Mouse (Mus musculus): ENCODE results near the gene Zfp280c. TPM values are rescaled to one million over a fixed set of nuclear protein-coding genes. Genes with fewer than 3 reads are reported as not detected.

Zfp280c gene
- polyA plus RNA-seq, 1 experiment from 2014 or later, result 15.6 TPM

DNA sequence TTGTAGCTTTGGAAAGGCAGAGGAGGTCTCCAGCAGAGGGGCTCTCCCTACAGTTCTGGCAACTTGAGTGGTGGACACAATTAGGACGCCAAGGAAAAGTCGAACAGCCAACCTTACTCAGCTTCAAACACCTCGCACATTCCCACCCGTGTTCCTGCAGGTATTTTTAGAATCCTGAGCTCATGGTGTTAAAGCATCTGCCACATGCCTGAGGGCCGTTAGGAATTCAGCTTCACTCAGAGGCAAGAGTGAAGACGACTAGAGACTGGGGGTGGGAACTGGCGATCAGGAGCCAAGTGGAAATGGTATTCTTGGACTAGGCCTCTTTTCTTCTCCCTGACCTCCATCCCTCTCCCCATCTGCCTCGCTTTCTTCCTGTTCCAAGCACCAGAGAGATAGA, 68.4 kb downstream of the Zfp280c start:
- H3K4me2 ChIP-seq (replicated peaks), result no peak overlapping the region
- no peak overlapping the region for H3K27ac ChIP-seq
- H3K4me3 ChIP-seq, result no peak overlapping the region
- no peaks in the 10 kb centered on the region for H3K4me1 ChIP-seq
- WGBS, result 50% methylated on average over 8 of the region's 8 CpGs
- H3K9me3 ChIP-seq, result no peaks in the 10 kb centered on the region
- no peaks in the 10 kb centered on the region for H3K36me3 ChIP-seq
- H3K27me3 ChIP-seq, result no peaks in the 10 kb centered on the region
- no peak overlapping the region for H3K9ac ChIP-seq
- no peak for ATAC-seq (ENCODE audit: low FRiP score, low read depth)

GRCm38 (mm10) chrX:48525332-48525731, 69.0 kb downstream of the Zfp280c start:
- 67% methylated on average over 1 of the region's 1 CpGs for WGBS
- Histone ChIP-seq H3K9me3 (no peaks in the 10 kb centered on the region), H3K4me3 (no peak overlapping the region), H3K36me3 (no peaks in the 10 kb centered on the region), H3K27ac (no peak overlapping the region), H3K9ac (no peak overlapping the region), H3K4me1 (no peaks in the 10 kb centered on the region), H3K4me2 (replicated peaks) (no peak overlapping the region), H3K27me3 (no peaks in the 10 kb centered on the region)
- no peak for ATAC-seq (ENCODE audit: low FRiP score, low read depth)

GRCm38 (mm10) chrX:48523512-48523911, 70.8 kb downstream of the Zfp280c start:
- Histone ChIP-seq H3K27me3 (no peaks in the 10 kb centered on the region), H3K27ac (no peak overlapping the region), H3K4me1 (no peaks in the 10 kb centered on the region), H3K4me2 (replicated peaks) (no peak overlapping the region), H3K36me3 (no peaks in the 10 kb centered on the region), H3K4me3 (no peak overlapping the region), H3K9ac (no peak overlapping the region), H3K9me3 (no peaks in the 10 kb centered on the region)
- ATAC-seq (ENCODE audit: low FRiP score, low read depth), result no peak
- WGBS, result 68% methylated on average over 3 of the region's 3 CpGs

DNA sequence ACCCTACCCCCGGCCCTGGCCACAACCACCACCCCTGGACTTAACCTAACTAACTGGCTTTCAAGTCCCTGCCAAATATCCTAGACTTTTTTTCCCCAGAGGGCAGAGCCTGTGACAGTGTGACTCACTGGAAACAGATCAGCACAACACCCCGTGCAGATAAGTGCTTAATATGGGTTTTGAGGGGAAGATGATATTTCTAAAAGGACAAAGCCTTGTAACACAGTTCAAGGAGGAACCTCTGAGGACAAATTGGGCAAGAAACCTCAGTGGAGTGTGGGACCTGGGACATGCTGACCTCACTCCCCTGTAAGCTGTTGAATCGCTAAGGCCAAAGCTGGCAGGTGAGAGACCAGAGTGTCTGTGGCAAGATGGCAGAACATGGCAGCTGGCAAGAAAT, 72.7 kb downstream of the Zfp280c start:
- WGBS, result 90% methylated on average over 3 of the region's 3 CpGs
- ATAC-seq (ENCODE audit: low FRiP score, low read depth), result no peak
- no peak overlapping the region for H3K4me3 ChIP-seq
- H3K4me1 ChIP-seq, result no peaks in the 10 kb centered on the region
- H3K4me2 ChIP-seq (replicated peaks), result no peak overlapping the region
- no peak overlapping the region for H3K9ac ChIP-seq
- H3K27ac ChIP-seq, result no peak overlapping the region
- no peaks in the 10 kb centered on the region for H3K36me3 ChIP-seq
- H3K9me3 ChIP-seq, result no peaks in the 10 kb centered on the region
- no peaks in the 10 kb centered on the region for H3K27me3 ChIP-seq

- no peaks in the 10 kb centered on the region for H3K4me1 ChIP-seq
- H3K36me3 ChIP-seq, result no peaks in the 10 kb centered on the region
- no peaks in the 10 kb centered on the region for H3K9me3 ChIP-seq
- 0 out of 2 replicates have a peak, but pooled peaks have one; percentile 44 for ATAC-seq (ENCODE audit: low FRiP score, low read depth)
- H3K4me2 ChIP-seq (replicated peaks), result peak overlapping the region; percentile 76
- 24% methylated on average over 20 of the region's 20 CpGs for WGBS
- peak overlapping the region; percentile 52 for H3K4me3 ChIP-seq
- H3K27me3 ChIP-seq, result no peaks in the 10 kb centered on the region
- H3K9ac ChIP-seq, result peak overlapping the region; percentile 66
- H3K27ac ChIP-seq, result no peak overlapping the region
Measured at GRCm38 (mm10) chrX:48519549-48520085, 74.7 kb downstream of the Zfp280c start.

DNA sequence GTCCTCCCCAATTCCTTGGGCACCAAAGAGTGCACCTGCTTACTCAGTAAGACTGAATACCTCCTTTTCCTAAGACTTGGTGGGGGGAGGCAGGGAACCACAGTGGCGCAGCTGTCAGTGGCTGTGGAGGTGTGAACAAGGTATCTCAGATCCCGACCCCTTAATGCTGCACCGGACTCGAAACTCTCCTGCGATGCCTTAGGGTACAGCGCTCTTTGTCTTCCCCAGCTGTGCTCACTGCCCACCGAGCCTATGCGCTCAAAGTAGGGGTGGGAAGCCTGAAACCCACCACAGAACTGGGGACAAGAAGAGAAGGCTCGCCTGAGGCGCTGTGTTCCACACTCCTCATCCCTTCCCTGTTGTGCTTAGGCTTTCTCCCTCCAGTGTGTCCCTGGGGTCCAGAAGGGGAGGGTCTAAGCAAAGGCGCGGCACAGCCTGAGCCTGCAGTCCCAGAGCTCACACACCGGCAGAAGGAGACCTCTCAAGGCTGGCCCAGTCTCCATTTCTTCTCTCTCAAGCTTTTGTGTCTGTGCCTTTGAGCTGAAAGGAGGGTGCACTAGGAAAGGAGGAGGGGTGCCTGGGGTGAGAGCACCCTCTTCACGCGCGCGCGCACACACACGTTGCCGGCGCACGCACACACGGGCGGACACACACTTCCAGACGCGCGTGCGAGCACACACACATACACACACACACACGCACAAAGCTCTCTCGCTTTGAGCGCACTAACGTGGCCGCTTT, 75.3 kb downstream of the Zfp280c start, which contains the start of gene Rab33a:
Gene Rab33a (plus strand): TSS at position 478 of the 741 bp plus-strand sequence.
- no peaks in the 10 kb centered on the region for H3K9me3 ChIP-seq
- H3K4me2 ChIP-seq (replicated peaks), result peak within 1 kb of the TSS; percentile 76
- peak; percentile 66; the same call in 1 of the 2 replicates for ATAC-seq (ENCODE audit: low FRiP score, low read depth)
- H3K9ac ChIP-seq, result peak within 1 kb of the TSS; percentile 66
- 22% methylated on average over 33 of the region's 33 CpGs for WGBS
- H3K27me3 ChIP-seq, result no peaks in the 10 kb centered on the region
- H3K36me3 ChIP-seq, result no peaks in the 10 kb centered on the region
- no peak within 1 kb of the TSS for H3K27ac ChIP-seq
- no peaks in the 10 kb centered on the region for H3K4me1 ChIP-seq
- H3K4me3 ChIP-seq, result peak within 1 kb of the TSS; percentile 52

DNA sequence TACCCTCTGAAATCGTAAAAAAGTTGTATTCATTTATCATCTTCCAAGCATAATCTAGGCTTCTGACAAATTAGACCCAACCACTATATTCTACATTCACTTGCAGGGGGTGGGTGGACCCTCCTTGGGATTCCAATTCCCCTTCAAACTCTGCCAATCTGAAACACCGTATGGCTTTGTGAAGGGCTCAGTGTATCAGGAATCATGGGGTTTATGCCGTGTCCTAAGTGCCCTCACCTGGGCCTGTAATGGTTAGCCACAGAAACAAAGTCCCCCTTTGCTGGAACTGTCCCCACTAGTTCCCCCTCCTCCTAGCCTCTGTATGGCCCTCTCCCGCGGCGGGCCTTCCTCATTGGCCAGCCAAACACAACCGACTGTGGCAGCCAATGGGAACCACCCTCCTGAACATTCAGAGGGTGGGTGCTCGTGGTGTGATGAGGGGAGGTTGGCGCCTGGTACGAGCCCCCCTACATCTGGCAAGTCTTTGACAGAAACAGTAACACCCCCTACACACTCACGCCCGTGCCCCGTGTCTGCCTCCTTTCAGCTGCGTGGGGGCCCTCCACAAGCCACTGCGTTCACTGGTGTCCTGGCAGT, 76.0 kb downstream of the Zfp280c start:
- no peaks in the 10 kb centered on the region for H3K4me1 ChIP-seq
- WGBS, result 25% methylated on average over 15 of the region's 15 CpGs
- H3K9me3 ChIP-seq, result no peaks in the 10 kb centered on the region
- no peak overlapping the region for H3K27ac ChIP-seq
- H3K4me2 ChIP-seq (replicated peaks), result peak overlapping the region; percentile 76
- 0 out of 2 replicates have a peak, but pooled peaks cover 2% of the 10 kb centered on the region for H3K27me3 ChIP-seq
- H3K9ac ChIP-seq, result peak overlapping the region; percentile 66; the same call in 1 of the 2 replicates
- peak overlapping the region; percentile 52 for H3K4me3 ChIP-seq
- peak; percentile 55; the same call in 1 of the 2 replicates for ATAC-seq (ENCODE audit: low FRiP score, low read depth)
- no peaks in the 10 kb centered on the region for H3K36me3 ChIP-seq

DNA sequence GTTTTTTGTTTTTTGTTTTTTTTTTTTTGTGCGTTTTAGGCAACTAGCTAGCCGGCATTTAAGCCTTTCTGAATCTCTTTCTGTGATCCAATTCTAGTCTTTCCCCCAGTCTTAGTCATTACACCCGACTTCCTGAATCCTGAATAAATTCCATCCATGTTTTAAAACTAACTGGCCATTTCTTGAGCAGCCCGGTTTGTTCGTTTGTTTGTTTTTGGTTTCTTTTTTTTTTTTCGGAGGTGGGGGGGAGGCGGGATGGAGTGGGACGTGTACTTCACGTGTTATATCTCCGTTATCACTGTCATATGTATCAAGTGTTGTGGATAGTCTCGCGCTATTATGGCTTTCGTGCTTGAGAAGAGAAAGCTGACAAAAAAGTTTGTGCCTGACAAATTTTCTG, 80.5 kb downstream of the Zfp280c start:
- H3K27ac ChIP-seq, result no peak overlapping the region
- peak overlapping the region; percentile 48 for H3K9ac ChIP-seq
- WGBS, result 15% methylated on average over 13 of the region's 13 CpGs

DNA sequence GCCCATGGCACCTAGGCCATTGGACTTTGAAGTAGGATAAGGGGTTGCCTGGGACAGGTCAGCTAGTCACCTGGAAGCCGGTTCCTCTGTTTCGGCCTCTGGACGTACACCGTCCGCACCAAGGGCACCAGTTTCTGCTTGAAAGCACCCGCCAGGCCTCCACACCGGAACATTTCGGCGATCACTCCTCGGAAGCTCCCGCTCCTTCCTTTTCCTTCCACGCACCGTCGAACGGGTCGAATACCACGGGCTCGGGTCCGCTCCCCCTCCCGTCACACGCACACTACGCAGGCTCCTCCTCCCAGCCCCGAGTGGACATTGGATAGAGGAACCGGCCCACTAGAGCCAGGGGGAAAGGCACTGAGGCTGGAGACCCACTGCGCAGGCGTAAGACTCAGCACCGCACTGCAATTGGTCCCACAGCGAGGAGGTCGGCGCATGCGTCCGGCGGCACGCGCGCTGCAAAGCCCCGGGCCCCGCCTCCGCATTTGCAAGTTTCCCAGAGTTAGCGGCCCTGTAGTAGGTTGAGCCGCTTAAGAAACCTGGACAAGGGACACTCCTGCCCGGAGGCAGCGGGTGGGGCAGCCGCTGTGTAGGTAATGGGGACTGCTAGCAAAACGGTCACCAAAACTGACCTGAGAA, 81.0 kb downstream of the Zfp280c start, which contains the start of gene Aifm1:
Gene Aifm1 (minus strand): TSS at position 398 of the 642 bp plus-strand sequence.
- Histone ChIP-seq H3K4me2 (replicated peaks) (peak within 1 kb of the TSS; percentile 67), H3K36me3 (no peaks in the 10 kb centered on the region), H3K9me3 (no peaks in the 10 kb centered on the region), H3K9ac (peak within 1 kb of the TSS; percentile 67), H3K4me1 (0 out of 2 replicates have a peak, but pooled peaks cover 3% of the 10 kb centered on the region), H3K27me3 (0 out of 2 replicates have a peak, but pooled peaks cover 2% of the 10 kb centered on the region), H3K27ac (no peak within 1 kb of the TSS), H3K4me3 (peak within 1 kb of the TSS; percentile 56)
- WGBS, result 12% methylated on average over 41 of the region's 45 CpGs
- ATAC-seq (ENCODE audit: low FRiP score, low read depth), result peak; percentile 99

More for the DNA sequence above, 80.5 kb downstream of the Zfp280c start:
- H3K36me3 ChIP-seq, result no peaks in the 10 kb centered on the region
- ATAC-seq (ENCODE audit: low FRiP score, low read depth), result no peak
- H3K27me3 ChIP-seq, result 0 out of 2 replicates have a peak, but pooled peaks cover 2% of the 10 kb centered on the region
- 0 out of 2 replicates have a peak, but pooled peaks cover 3% of the 10 kb centered on the region for H3K4me1 ChIP-seq
- peak overlapping the region; percentile 56 for H3K4me3 ChIP-seq
- H3K4me2 ChIP-seq (replicated peaks), result peak overlapping the region; percentile 57
- H3K9me3 ChIP-seq, result no peaks in the 10 kb centered on the region

DNA sequence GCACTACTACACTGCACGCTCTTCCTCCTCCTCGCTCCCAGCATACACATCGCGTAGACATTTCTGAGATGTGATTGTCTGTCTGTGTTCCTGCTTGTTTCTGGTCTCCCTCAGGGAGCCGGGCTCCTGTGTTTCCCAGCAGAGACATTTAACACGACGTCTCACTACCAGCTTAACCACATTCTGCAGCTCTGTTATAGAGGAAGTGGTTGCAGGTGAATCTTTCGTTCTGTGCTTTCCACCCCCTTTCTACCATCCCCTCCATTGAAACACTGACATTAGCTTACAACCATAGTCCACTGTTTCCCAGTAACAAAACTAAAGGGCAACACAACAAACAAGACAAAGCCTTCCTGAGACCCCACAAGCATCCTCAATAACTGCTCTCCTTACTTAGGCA, 100.5 kb downstream of the Zfp280c start:
- 90% methylated on average over 8 of the region's 8 CpGs for whole genome bisulfite sequencing
- H3K36me3 ChIP-seq, result peaks cover 40% of the 10 kb centered on the region
- ATAC-seq (ENCODE audit: low FRiP score, low read depth), result no peak

More for the DNA sequence above, 100.5 kb downstream of the Zfp280c start:
- Histone ChIP-seq H3K27ac (no peak overlapping the region), H3K9me3 (no peaks in the 10 kb centered on the region), H3K4me3 (no peak overlapping the region), H3K4me2 (replicated peaks) (no peak overlapping the region), H3K27me3 (no peaks in the 10 kb centered on the region), H3K9ac (no peak overlapping the region), H3K4me1 (no peaks in the 10 kb centered on the region)
